Mouse (Mus musculus): ENCODE measurements around the gene Rbm47.

Gene Rbm47

DNA sequence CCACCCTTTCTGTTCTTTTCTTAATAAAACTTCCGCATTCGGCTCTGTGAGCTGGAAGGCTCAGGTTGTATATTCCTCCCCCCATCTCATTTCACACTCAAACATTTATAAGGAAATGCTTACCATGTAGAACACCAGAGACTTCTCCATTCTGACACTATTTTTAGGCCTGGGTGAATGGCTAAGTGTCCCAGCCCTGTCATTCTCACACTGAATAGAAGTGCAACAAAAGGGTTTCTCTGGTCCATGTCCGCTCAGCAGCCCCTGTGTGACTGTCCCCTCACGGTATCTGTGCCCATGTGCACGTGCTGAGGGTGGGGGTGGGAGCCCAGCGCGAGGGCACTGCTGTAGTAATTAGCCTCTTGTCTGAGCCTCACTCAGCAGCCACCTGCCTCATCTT is 105.7 kb downstream of the Rbm47 start:
- DNase-seq (ENCODE audit: low spot score in 2 of 2) = no peak

DNA sequence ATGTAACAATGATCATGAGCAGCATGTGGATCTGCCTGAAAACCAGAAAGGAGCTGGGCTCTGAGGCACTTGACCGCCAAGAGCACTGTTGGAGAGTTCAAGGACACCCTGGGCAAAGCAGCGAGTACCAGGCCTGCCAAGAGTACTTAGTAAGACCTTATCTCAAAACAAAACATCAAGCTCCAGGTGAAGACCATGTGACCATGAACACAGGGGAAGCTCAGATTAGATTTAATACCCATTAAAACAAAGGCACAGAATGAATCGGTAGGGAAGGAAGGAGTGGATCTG is 110.0 kb downstream of the Rbm47 start:
- DNase-seq (ENCODE audit: low spot score in 2 of 2) = no peak

- no peak for DNase-seq (ENCODE audit: low spot score in 2 of 2)
These were observed 110.6 kb downstream of the Rbm47 start for GRCm38 (mm10) chr5:66062046-66062929.

DNA sequence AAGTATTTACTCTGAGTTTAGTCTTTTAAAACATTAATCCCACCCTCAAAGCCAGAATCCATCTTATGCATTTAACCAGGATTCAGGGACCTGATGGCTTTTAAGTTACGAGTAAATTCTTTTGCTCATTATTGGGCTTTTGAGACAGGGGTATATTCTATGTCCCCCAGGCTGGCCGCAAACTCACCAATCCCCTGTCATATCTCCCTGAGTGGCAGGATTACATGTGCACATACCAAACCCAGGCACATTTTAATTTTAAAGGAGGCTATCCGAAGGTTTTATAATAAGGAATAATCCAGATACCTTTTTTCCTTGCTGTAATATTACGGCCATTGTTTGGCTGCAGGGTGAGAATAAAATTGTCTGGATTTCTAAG is 111.3 kb downstream of the Rbm47 start:
- no peak for DNase-seq (ENCODE audit: low spot score in 2 of 2)

- DNase-seq (ENCODE audit: low spot score in 2 of 2) = no peak
These were observed 114.1 kb downstream of the Rbm47 start for GRCm38 (mm10) chr5:66058844-66059243.

- DNase-seq (ENCODE audit: low spot score in 2 of 2) = no peak
These were observed 116.2 kb downstream of the Rbm47 start for GRCm38 (mm10) chr5:66056680-66057079.

- no peak for DNase-seq (ENCODE audit: low spot score in 2 of 2)
These were observed 118.5 kb downstream of the Rbm47 start for GRCm38 (mm10) chr5:66054394-66054793.

GRCm38 (mm10) chr5:66052777-66053548 is 120.0 kb downstream of the Rbm47 start:
- DNase-seq (ENCODE audit: low spot score in 2 of 2) = no peak

- DNase-seq (ENCODE audit: low spot score in 2 of 2) = no peak
These were observed 122.1 kb downstream of the Rbm47 start for GRCm38 (mm10) chr5:66050841-66051240.

- no peak for DNase-seq (ENCODE audit: low spot score in 2 of 2)
These were observed 126.6 kb downstream of the Rbm47 start for GRCm38 (mm10) chr5:66046356-66046755.

GRCm38 (mm10) chr5:66043897-66044296 is 129.0 kb downstream of the Rbm47 start:
- DNase-seq (ENCODE audit: low spot score in 2 of 2) = no peak

- no peak for DNase-seq (ENCODE audit: low spot score in 2 of 2)
These were observed 130.1 kb downstream of the Rbm47 start for GRCm38 (mm10) chr5:66042651-66043340.

DNA sequence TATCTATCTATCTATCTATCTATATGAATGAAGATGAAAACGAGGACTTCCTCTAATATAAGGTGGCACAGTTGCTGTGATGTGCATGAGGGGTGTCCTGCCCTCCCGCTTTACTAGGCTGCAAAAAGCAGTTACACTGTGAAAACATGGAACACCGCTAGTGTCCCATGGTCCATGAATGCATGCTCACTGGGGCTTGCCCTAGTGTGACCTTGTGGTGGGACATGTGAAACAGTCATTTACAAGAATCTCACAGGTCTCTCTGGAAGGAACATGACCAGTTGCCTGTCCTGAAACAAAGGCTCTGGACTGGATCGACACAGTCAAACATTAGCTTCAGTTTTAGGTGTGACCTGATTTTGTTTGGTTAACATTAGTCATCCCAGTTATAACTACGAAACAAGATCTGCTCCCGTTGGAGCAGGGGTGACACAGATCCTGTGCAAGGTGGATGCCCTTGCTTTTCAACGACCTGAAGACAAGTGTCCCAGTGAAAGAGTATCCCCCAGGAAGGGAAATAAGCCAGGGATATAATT is 132.1 kb downstream of the Rbm47 start:
- no peak for DNase-seq (ENCODE audit: low spot score in 2 of 2)

DNA sequence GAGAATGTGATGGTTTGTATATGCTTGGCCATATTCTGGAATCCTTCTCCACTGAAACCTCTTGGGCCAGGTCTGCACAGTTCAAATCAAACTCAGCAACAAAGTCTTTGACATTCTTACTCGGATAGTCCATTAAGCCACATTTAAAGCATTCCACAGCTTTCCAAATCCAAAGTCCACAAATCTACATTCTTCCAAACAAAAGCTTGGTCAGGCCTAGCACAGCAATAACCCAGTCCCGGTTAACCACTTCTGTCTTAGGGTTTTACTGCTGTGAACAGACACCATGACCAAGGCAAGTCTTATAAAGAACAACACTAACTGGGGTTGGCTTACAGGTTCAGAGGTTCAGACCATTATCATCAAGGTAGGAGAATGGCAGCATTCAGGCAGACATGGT is 133.1 kb downstream of the Rbm47 start:
- DNase-seq (ENCODE audit: low spot score in 2 of 2) = no peak

DNA sequence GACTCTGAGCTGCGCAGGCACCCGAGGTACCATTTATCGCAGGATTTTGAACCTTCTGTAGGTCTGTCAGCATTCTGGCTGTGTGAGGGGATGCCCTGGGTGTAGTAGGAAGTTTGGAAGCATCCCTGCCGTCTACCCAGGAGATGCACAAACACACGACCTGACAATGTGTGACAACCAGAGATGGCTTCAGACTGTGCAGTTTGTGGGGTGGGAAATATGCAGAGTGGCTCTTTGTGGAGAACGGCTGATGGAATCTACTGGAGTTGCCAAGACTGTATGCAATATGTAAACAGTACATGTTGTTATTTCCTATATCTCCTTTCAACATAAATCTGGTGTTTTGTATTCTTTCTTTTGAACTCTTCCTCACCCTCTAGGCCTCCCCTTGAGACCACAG is 135.9 kb downstream of the Rbm47 start:
- no peak for DNase-seq (ENCODE audit: low spot score in 2 of 2)

DNA sequence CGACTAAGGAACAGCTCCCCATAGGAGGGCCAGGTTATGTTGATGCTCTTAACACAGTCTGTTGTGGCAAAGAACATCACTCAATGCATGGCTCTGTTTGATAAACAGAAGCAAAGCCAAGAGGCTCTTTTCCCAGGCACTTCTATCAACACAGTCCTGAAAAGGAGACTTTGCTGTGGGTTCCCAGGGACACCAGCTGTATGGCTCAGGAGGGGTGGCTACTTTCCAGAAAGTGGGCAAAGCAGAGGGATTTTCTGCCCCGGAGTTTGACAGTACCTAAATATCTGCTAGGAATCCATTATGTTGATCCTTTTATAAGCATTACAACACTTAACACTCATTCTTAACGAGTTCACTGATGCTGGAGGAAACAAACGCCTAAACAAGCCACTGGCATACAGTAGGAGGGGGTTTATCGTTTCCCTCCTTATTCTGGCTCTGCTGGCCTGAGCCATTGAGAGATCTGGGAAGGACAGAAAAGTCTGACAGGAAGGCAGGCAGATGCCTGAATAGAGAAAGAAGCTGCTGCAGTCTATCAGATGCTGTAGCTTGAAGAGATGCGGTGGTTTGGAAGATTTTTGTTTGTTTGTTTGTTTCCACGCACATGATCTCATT is 136.4 kb downstream of the Rbm47 start:
- DNase-seq (ENCODE audit: low spot score in 2 of 2) = no peak

- no peak for DNase-seq (ENCODE audit: low spot score in 2 of 2)
These were observed 138.3 kb downstream of the Rbm47 start for GRCm38 (mm10) chr5:66034375-66035195.

DNA sequence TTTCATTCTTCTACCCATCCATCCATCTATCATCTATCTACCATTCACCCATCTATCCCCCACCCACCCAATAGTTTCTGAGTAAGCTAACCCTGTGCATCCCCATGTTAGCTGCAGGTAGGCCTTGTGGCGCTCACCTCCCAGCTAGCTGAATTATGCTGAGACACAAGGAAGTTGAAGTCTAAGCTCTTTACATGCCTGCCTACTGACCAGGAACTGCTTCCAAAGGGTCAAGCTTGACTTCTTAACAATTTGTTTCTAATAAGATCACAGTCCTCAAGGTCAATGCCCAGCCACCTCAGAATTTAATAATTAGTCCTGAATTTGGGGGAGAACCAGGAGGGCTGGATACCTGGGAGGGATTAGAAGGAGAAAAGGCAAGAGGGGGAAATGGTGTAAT is 140.1 kb downstream of the Rbm47 start:
- no peak for DNase-seq (ENCODE audit: low spot score in 2 of 2)

DNA sequence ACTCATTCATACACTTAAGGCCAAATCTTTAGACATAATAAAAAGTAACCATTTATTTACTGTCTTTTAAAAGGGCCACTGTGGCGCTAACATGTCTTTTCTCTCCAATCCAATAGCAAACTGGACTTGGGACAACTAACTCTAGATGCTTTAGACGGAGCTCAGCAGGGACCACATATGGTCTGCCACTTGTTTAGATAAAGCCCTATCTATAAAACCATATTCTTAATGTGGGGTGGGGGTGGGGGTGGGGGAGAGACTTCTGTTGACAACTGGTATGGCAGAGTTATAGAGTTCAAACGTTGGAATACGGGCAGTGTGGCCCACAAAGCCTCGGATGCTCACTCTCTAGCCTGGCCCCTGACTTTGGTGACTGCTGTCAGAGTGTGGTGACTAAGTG is 141.2 kb downstream of the Rbm47 start:
- no peak for DNase-seq (ENCODE audit: low spot score in 2 of 2)

GRCm38 (mm10) chr5:66028232-66028631 is 144.7 kb downstream of the Rbm47 start:
- no peak for DNase-seq (ENCODE audit: low spot score in 2 of 2)

- no peak for DNase-seq (ENCODE audit: low spot score in 2 of 2)
These were observed 145.7 kb downstream of the Rbm47 start for GRCm38 (mm10) chr5:66027206-66027605.

All from spleen, postnatal 4 days (tissue).